Mouse (Mus musculus) cerebellum, adult 2 months (tissue): ENCODE data around the gene Rere.

Source experiments
- CTCF ChIP-seq: fragments of 200-500 bp; IDR thresholded peaks from 2 replicates; pipeline ENCODE4 v1.5.1; 2011; ENCODE audit warnings: low read depth, mild to moderate bottlenecking, control low read depth, low read length, moderate library complexity, borderline replicate concordance; ENCODE audit not compliant: insufficient read depth
- POLR2A ChIP-seq: fragments of 200-500 bp; IDR thresholded peaks from 2 replicates; pipeline ENCODE4 v1.6.1; 2011; ENCODE audit warnings: low read length, control low read depth, borderline replicate concordance; ENCODE audit not compliant: insufficient read depth

DNA sequence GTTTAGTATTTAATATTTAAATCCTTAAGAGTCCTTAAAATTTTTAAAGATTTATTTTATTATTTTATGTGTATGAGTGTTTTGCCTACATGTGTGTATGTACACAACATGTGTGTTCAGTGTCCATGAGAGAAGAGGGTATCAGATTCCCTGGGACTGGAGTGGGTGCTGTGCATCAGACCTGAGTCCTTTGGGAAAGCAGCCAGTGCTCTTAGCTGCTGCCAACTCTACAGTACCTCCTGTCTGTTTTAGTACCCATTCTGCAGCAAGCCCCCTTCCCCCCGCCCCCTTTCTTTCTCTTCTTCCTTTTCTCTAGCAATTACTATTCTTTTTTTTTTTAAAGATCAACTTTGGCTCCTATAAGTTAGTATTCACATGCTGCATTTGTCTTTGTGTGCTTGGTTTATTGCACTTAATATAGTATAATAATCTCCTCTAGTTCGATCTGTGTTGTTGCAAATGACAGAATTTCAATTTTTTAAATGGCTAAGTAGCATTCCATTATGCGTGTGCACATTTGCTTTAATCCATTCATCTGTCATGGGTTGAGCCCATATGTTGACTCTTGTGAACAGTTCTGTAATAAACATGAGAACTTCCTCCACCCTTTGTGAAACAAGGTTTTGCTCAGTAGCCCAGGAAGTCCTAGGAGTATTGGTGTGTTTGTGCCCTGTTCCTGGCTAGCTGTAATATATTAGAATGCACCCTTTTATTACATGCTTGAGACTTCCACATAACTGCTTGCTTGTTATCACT is 43.8 kb downstream of the Rere start:
- no peak for TF ChIP-seq CTCF
- no peak for TF ChIP-seq POLR2A
